Mouse (Mus musculus): ENCODE data around the gene Gm15557.

DNA sequence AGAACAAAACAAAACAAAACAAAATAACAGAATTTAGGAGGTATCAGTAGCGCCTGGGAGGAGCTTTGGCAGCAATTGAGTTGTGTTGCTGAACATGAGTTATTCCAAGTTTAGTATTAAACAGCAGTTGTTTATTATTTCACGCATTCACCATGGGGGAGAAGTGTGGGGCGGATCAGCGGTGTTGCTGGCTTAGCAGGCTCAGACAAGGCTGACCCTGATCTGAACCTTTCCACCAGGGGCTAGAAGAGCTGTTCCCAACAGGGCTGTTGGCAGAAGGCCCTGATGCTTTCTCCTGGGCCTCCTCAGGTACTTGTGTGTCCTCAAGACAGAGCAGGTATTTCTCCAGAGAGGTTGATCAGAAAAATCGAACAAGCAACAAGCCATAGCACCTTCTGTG is 19.5 kb downstream of the Gm15557 start:
- TF ChIP-seq POLR2A (IDR thresholded peaks at IDR 0.05; ENCODE audit: borderline replicate concordance, extremely low read depth, low read depth, low read length) (no peak), CTCF (IDR thresholded peaks at IDR 0.05; ENCODE audit: insufficient read depth, low read length) (no peak)
